Mouse (Mus musculus): ENCODE measurements at regions not wholly inside any gene's neighbourhood (a gene's known extent, or its start where the extent isn't known, plus 50 kb on each side); places are given as distances from the start of the nearest gene placed in this dataset.

DNA sequence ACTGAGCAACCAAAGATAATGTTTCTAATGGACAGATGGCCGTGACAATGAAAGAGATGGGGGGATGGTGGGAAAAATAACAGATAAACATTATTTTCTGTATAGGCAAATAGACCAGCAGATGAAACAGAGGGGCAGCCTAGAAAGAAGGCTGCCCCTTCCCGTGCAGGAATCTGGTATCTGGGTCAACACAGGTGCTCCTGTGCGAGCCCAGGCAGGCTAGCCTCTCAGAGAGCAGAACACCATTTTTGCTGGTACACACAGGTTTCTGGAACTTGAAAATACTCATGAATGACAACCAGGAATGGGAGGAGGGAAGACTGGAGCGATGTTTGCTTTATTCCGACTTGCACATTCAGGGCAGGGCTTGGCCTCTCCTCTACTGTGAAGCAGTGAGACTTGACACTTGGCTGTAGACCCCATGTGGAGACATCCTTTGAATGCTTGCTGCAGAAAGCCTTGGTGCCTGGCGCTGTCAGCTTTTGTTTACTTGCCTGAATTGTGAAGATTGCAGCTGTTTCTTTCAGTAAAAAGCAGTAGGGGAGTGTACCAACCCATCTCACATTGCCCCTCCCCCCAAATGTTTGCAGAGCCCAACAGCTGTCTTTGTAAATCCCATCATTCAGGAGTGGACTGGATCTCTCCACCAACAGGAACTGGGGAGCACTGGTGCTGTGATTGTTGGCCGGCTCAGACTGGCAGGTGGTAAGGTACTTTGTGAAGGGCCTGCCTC is 172.5 kb downstream of the Gm5426 start:
- Histone ChIP-seq H3K4me3 (ENCODE audit: low read depth, low read length) (no peak overlapping the region), H3K9me3 (ENCODE audit: control insufficient read depth, low read length) (peaks cover 10% of the 10 kb centered on the region), H3K9ac (ENCODE audit: low read depth, low read length) (no peak overlapping the region), H3K4me2 (ENCODE audit: low read depth, low read length) (no peak overlapping the region), H3K36me3 (ENCODE audit: control insufficient read depth, insufficient read depth, low read length) (no peaks in the 10 kb centered on the region), H3K27ac (replicated peaks; ENCODE audit: low read depth, low read length) (peak overlapping the region; percentile 63), H3K4me1 (ENCODE audit: control insufficient read depth, insufficient read depth, low read length) (peaks cover 16% of the 10 kb centered on the region), H3K27me3 (replicated peaks; ENCODE audit: control insufficient read depth, insufficient read depth, low read length) (no peaks in the 10 kb centered on the region)
- WGBS = 26% methylated on average over 7 of the region's 7 CpGs
- ATAC-seq (ENCODE audit: low read depth) = peak; percentile 93
- peak; percentile 94 for DNase-seq (ENCODE audit: low spot score)

DNA sequence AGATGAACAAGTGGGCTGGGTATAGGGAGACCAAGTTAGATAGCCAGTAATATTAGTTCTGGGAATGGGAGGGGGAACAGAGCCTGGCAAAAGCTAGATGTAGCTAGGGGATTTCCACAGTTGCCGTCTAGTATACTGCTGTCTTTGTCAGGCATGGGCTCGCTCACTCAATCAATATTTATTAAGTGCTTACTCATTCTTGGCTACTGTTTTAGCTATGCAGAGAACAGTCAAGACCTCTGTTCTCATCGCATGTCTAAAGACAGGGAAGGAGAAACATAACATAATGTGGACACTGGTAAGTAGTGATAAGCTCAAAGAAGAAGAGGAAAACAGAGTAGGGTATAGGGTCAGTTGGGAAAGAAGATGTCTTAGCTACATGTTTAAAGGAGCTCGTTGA is 173.4 kb downstream of the Gm5426 start:
- Histone ChIP-seq H3K4me2 (ENCODE audit: low read depth, low read length) (no peak overlapping the region), H3K27ac (replicated peaks; ENCODE audit: low read depth, low read length) (peak overlapping the region; percentile 61), H3K9ac (ENCODE audit: low read depth, low read length) (no peak overlapping the region), H3K4me1 (ENCODE audit: control insufficient read depth, insufficient read depth, low read length) (peaks cover 16% of the 10 kb centered on the region), H3K27me3 (replicated peaks; ENCODE audit: control insufficient read depth, insufficient read depth, low read length) (no peaks in the 10 kb centered on the region), H3K36me3 (ENCODE audit: control insufficient read depth, insufficient read depth, low read length) (no peaks in the 10 kb centered on the region), H3K9me3 (ENCODE audit: control insufficient read depth, low read length) (peaks cover 10% of the 10 kb centered on the region), H3K4me3 (ENCODE audit: low read depth, low read length) (no peak overlapping the region)
- WGBS = 75% methylated on average over 4 of the region's 4 CpGs
- DNase-seq (ENCODE audit: low spot score) (no peak), ATAC-seq (ENCODE audit: low read depth) (no peak)

DNA sequence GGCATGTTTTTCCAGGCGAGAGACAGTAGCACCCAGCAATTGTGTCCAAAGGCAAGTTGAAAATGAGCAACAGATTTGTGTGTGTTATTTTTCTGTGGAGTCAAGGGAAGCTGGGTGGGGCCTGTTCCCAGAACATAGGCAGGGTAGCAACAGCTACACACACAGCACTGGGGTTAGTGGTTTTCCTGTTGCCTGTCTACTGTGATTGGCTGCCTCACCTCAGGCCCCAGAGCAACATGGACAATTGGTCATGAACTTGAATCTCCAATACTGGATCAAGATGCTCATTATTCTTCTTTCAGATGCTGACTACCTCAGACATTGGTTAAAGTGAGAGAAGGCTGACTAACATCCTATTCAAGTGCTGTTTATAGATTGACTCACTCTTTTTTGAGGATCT is 188.9 kb downstream of the Gm5426 start:
- H3K9ac ChIP-seq (ENCODE audit: low read depth, low read length) = no peak overlapping the region
- DNase-seq (ENCODE audit: low spot score) (no peak), ATAC-seq (ENCODE audit: low read depth) (no peak)
- H3K4me2 ChIP-seq (ENCODE audit: low read depth, low read length) = no peak overlapping the region
- WGBS = 84% methylated on average over 1 of the region's 1 CpGs
- H3K27me3 ChIP-seq (replicated peaks; ENCODE audit: control insufficient read depth, insufficient read depth, low read length) = no peaks in the 10 kb centered on the region
- H3K9me3 ChIP-seq (ENCODE audit: control insufficient read depth, low read length) = no peaks in the 10 kb centered on the region
- H3K27ac ChIP-seq (replicated peaks; ENCODE audit: low read depth, low read length) = no peak overlapping the region
- H3K4me1 ChIP-seq (ENCODE audit: control insufficient read depth, insufficient read depth, low read length) = no peaks in the 10 kb centered on the region
- H3K4me3 ChIP-seq (ENCODE audit: low read depth, low read length) = no peak overlapping the region
- H3K36me3 ChIP-seq (ENCODE audit: control insufficient read depth, insufficient read depth, low read length) = no peaks in the 10 kb centered on the region

DNA sequence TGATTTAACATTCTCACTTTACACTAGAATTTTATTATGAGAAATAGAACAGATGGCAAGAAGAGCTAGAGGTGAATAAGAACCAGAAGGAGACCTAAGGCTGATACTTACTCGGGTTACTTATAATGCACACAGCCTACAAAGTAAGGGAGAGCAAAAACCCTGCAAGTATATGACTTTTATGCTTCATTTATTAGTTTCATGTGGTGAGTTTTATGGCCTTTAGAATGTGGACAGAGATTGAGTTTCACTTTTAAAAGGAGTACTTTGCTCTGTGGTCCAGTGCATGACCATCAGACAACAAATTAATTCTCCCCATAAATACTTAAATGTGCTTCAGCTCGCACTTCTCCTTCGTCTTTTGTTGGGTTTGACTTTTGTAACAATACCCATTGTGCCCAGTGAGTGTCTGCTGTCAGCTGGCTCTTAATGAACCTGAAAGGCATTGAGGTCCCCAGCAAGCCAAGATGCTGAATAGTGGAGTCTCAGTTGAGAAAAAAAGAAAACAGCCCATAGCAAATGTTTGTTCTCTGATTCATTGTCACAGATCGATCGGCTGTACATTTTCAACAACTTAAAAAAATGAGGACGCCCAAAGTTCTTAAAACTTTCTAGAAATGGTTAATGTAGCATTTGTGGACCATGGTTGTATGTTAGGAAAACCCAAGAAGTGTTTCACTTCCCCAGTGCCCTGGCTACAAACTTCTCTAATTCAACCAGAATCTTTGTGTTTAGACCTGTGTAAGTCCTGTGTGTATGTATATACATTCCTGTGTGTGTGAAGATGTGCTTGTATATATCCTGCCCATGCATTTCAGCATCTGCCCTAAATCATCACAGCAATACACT is 194.5 kb downstream of the Gm5426 start:
- Histone ChIP-seq H3K9me3 (ENCODE audit: control insufficient read depth, low read length) (no peaks in the 10 kb centered on the region), H3K9ac (ENCODE audit: low read depth, low read length) (no peak overlapping the region), H3K36me3 (ENCODE audit: control insufficient read depth, insufficient read depth, low read length) (no peaks in the 10 kb centered on the region), H3K4me3 (ENCODE audit: low read depth, low read length) (no peak overlapping the region), H3K27ac (replicated peaks; ENCODE audit: low read depth, low read length) (no peak overlapping the region), H3K27me3 (replicated peaks; ENCODE audit: control insufficient read depth, insufficient read depth, low read length) (no peaks in the 10 kb centered on the region), H3K4me1 (ENCODE audit: control insufficient read depth, insufficient read depth, low read length) (no peaks in the 10 kb centered on the region), H3K4me2 (ENCODE audit: low read depth, low read length) (no peak overlapping the region)
- WGBS = 71% methylated on average over 6 of the region's 6 CpGs
- ATAC-seq (ENCODE audit: low read depth) = no peak
- DNase-seq (ENCODE audit: low spot score) = no peak

DNA sequence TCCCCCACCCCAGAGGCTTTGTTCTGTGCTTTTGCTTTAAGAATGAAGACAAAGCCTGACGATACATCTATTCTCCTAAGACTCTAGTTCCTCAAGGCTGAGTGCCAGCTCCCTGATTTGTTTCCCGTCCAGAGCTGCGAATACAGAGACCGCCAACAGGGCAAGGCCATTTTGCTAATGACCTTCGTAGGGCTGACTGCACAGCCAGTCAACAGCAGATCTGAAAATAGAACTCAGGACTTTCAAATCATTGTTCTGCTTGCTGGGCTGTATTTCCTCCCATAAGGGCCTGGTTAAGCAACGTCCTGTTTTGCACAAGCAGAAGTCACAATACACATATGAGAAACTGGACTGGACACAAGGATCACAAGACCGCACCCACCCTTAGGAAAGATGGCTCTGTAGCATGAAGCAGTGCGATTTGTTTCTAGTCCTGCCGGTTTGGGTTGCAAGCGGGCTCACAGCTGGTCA is 196.4 kb downstream of the Gm5426 start:
- ATAC-seq (ENCODE audit: low read depth) (no peak), DNase-seq (ENCODE audit: low spot score) (peak; percentile 50)
- no peak overlapping the region for H3K27ac ChIP-seq (replicated peaks; ENCODE audit: low read depth, low read length)
- H3K36me3 ChIP-seq (ENCODE audit: control insufficient read depth, insufficient read depth, low read length) = no peaks in the 10 kb centered on the region
- H3K4me1 ChIP-seq (ENCODE audit: control insufficient read depth, insufficient read depth, low read length) = no peaks in the 10 kb centered on the region
- no peaks in the 10 kb centered on the region for H3K27me3 ChIP-seq (replicated peaks; ENCODE audit: control insufficient read depth, insufficient read depth, low read length)
- 74% methylated on average over 10 of the region's 10 CpGs for WGBS
- no peaks in the 10 kb centered on the region for H3K9me3 ChIP-seq (ENCODE audit: control insufficient read depth, low read length)
- no peak overlapping the region for H3K4me2 ChIP-seq (ENCODE audit: low read depth, low read length)
- H3K9ac ChIP-seq (ENCODE audit: low read depth, low read length) = no peak overlapping the region
- H3K4me3 ChIP-seq (ENCODE audit: low read depth, low read length) = no peak overlapping the region

DNA sequence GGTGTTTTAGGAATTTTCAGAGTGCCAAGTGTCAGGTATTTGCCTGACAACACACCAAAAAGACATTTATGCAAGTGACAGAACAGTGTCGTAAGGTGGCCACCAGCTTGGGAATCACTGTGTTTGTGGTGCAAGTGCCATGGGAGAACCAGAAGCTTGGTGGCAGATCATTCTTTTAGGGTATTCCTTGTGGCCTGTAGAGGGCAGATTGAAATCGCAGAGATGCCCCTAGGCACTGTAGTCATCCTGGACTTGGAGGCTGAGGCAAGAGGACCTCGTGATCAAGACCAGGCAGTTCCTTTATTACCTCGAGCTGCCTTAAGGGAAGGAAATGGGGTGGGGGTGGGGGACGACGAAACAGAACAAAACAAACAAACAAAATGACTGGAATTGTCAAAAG is 196.8 kb downstream of the Gm5426 start:
- H3K27me3 ChIP-seq (replicated peaks; ENCODE audit: control insufficient read depth, insufficient read depth, low read length) = no peaks in the 10 kb centered on the region
- H3K9ac ChIP-seq (ENCODE audit: low read depth, low read length) = no peak overlapping the region
- no peak for ATAC-seq (ENCODE audit: low read depth)

DNA sequence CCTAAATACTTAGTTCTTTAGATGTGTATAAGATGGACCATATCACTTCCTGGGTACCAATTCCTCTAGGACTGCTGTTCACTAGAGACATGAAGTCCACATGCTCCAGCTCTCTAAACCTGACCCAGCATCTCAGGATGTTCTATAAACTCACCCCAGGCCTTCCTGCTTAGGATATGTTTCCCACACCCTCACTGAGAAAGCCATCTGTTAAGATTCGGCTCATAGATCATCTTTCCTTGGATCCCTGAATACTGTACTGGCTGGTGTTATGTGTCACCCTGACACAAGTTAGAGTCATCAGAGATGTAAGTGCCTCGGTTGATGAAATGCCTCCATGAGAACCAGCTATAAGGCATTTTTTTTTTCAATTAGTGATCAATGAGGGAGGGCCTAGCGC is 199.9 kb downstream of the Gm5426 start:
- Histone ChIP-seq H3K4me2 (ENCODE audit: low read depth, low read length) (no peak overlapping the region), H3K27ac (replicated peaks; ENCODE audit: low read depth, low read length) (no peak overlapping the region), H3K9me3 (ENCODE audit: control insufficient read depth, low read length) (no peaks in the 10 kb centered on the region), H3K36me3 (ENCODE audit: control insufficient read depth, insufficient read depth, low read length) (no peaks in the 10 kb centered on the region), H3K27me3 (replicated peaks; ENCODE audit: control insufficient read depth, insufficient read depth, low read length) (no peaks in the 10 kb centered on the region), H3K4me3 (ENCODE audit: low read depth, low read length) (no peak overlapping the region), H3K9ac (ENCODE audit: low read depth, low read length) (no peak overlapping the region), H3K4me1 (ENCODE audit: control insufficient read depth, insufficient read depth, low read length) (no peaks in the 10 kb centered on the region)
- WGBS = 83% methylated on average over 3 of the region's 3 CpGs
- DNase-seq (ENCODE audit: low spot score) (no peak), ATAC-seq (ENCODE audit: low read depth) (no peak)

More for the DNA sequence above, 196.8 kb downstream of the Gm5426 start:
- Histone ChIP-seq H3K4me3 (ENCODE audit: low read depth, low read length) (no peak overlapping the region), H3K9me3 (ENCODE audit: control insufficient read depth, low read length) (no peaks in the 10 kb centered on the region), H3K4me1 (ENCODE audit: control insufficient read depth, insufficient read depth, low read length) (no peaks in the 10 kb centered on the region), H3K4me2 (ENCODE audit: low read depth, low read length) (no peak overlapping the region), H3K27ac (replicated peaks; ENCODE audit: low read depth, low read length) (no peak overlapping the region), H3K36me3 (ENCODE audit: control insufficient read depth, insufficient read depth, low read length) (no peaks in the 10 kb centered on the region)
- DNase-seq (ENCODE audit: low spot score) = no peak
- 64% methylated on average over 6 of the region's 6 CpGs for WGBS

DNA sequence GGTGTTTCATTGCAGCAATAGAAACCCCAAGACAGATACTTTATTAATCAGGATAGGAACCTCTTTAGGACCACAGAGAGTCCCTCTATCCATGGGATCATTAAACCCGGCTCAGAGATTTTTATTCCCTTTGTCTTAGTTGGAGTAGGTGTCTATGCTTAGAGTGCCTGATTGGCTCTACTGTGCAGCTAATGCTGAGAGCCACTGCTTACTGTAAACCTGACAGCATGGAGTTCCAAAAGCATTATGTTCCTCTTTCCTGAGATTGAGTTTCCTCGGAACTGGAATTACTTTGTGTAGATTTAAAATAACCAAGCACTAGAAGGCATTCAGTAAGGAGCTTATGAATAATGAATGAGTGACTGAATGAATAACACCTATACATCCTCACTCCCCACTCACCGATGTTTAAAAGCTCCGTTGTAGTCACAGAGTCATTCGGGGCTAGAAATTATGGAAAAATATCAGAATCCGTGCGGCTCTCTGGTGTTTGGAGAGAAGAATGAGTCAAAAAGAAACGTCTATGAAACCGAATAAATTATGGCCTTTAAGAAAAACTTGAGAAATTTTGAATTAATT is 200.8 kb downstream of the Gm5426 start:
- no peak for DNase-seq (ENCODE audit: low spot score)
- Histone ChIP-seq H3K4me3 (ENCODE audit: low read depth, low read length) (no peak overlapping the region), H3K36me3 (ENCODE audit: control insufficient read depth, insufficient read depth, low read length) (no peaks in the 10 kb centered on the region), H3K4me1 (ENCODE audit: control insufficient read depth, insufficient read depth, low read length) (no peaks in the 10 kb centered on the region), H3K9me3 (ENCODE audit: control insufficient read depth, low read length) (no peaks in the 10 kb centered on the region), H3K27me3 (replicated peaks; ENCODE audit: control insufficient read depth, insufficient read depth, low read length) (no peaks in the 10 kb centered on the region), H3K9ac (ENCODE audit: low read depth, low read length) (no peak overlapping the region), H3K27ac (replicated peaks; ENCODE audit: low read depth, low read length) (no peak overlapping the region), H3K4me2 (ENCODE audit: low read depth, low read length) (no peak overlapping the region)
- WGBS = 68% methylated on average over 9 of the region's 9 CpGs
- ATAC-seq (ENCODE audit: low read depth) = no peak
